Mouse (Mus musculus): Measurements from ENCODE around the gene Ubtfl1. TPM values are rescaled to one million over a fixed set of nuclear protein-coding genes. Genes with fewer than 3 reads are reported as not detected.
"Not testable (repeated sequence)": the region's sequence is repeated elsewhere in the genome, so short reads cannot be mapped to it uniquely, and the experiment has no call there.

Gene Ubtfl1
- total RNA-seq (2021): not detected
- long read RNA-seq, experiment 1: 0 reads
- long read RNA-seq, experiment 2: 0 reads

GRCm38 (mm10) chr9:18404118-18404517, at the start of gene Ubtfl1:
Gene Ubtfl1 (plus strand): TSS chr9:18404418.
- DNase-seq: no peak
- intact Hi-C loops (cut with DNase I): no loop called here

- intact Hi-C loops (cut with DNase I); DNase-seq: not testable (repeated sequence)
Measured at GRCm38 (mm10) chr9:18373026-18373425, 31.2 kb upstream of the Ubtfl1 start.

- DNase-seq: peak in 1 of 2 experiments; percentile 16
- intact Hi-C loops (cut with DNase I): no loop called here
Measured at GRCm38 (mm10) chr9:18385782-18386181, 18.4 kb upstream of the Ubtfl1 start.

- intact Hi-C loops (cut with DNase I): no loop called here
- DNase-seq: no peak
Measured at GRCm38 (mm10) chr9:18399629-18400028, 4.6 kb upstream of the Ubtfl1 start.

- intact Hi-C loops (cut with DNase I); DNase-seq: not testable (repeated sequence)
Measured at GRCm38 (mm10) chr9:18402895-18403294, 1.3 kb upstream of the Ubtfl1 start, which contains the start of gene Naalad2. Gene Naalad2 (minus strand): TSS chr9:18402995.

GRCm38 (mm10) chr9:18412371-18412770, 8.2 kb downstream of the Ubtfl1 start:
- DNase-seq; intact Hi-C loops (cut with DNase I): not testable (repeated sequence)

GRCm38 (mm10) chr9:18430354-18430753, 26.1 kb downstream of the Ubtfl1 start, which contains the start of gene Mbd3l2:
Gene Mbd3l2 (plus strand): TSS chr9:18430654.
- DNase-seq: no peak
- intact Hi-C loops (cut with DNase I): no loop called here

- DNase-seq: no peak
- intact Hi-C loops (cut with DNase I): no loop called here
Measured at GRCm38 (mm10) chr9:18431687-18432086, 27.5 kb downstream of the Ubtfl1 start.

GRCm38 (mm10) chr9:18456520-18456919, 52.3 kb downstream of the Ubtfl1 start:
- no peak for DNase-seq
- intact Hi-C loops (cut with DNase I): no loop called here

Small RNA genes within 50 kb of the gene (microRNA-seq; reads per million reads assigned to microRNA genes)
- gene Gm22854: 0 reads per million in 2 experiments

Other genes with a start within 250 kb of the Ubtfl1 start
- 10 to 100 TPM; 46.6 to 50.5 TPM for gene Chordc1, start 112.3 kb upstream of the Ubtfl1 start, total RNA-seq (2021)
- gene Naalad2, start 1.4 kb upstream of the Ubtfl1 start, total RNA-seq (2021): 1 to 10 TPM; 3.7 TPM
- not detected for gene Mbd3l2, start 26.2 kb downstream of the Ubtfl1 start, total RNA-seq (2021)
- 1 to 10 TPM in 1 of 2 experiments, under 1 TPM in 1; 0.82 to 1.2 TPM for gene Zfp558, start 73.8 kb downstream of the Ubtfl1 start, total RNA-seq (2021)
- not detected for gene Mbd3l1, start 73.9 kb downstream of the Ubtfl1 start, total RNA-seq (2021)

Data from gastrocnemius, postnatal 36 days (tissue).